34 mouse cellular contexts compared by ENCODE assay signal in genomic region chr8:127175160-127175836, GRCm38 (mm10).
"Had no signal": no experiment of that assay in that cellular context is flagged by ENCODE, and none has a peak within 500 bp of the region (broad histone marks: within the 10 kb centered on the region; RNA-seq: fewer than 3 reads in every experiment).

No protein-coding gene starts in this region.

- H3K27ac ChIP-seq: heart, adult 2 months; heart, embryonic 10.5 days; heart, embryonic 13.5 days; heart, embryonic 15.5 days; hindbrain, embryonic 10.5 days; hindbrain, embryonic 12.5 days; hindbrain, embryonic 13.5 days; hindbrain, embryonic 14.5 days; hindbrain, embryonic 15.5 days; hindbrain, postnatal 0 days; kidney, embryonic 15.5 days; kidney, postnatal 0 days; left cerebral cortex, adult 2 months had no signal

- H3K4me1 ChIP-seq: hindbrain, embryonic 10.5 days; hindbrain, embryonic 12.5 days; hindbrain, embryonic 15.5 days had no signal

- H3K9me3 ChIP-seq: heart, embryonic 10.5 days; heart, embryonic 12.5 days; heart, embryonic 13.5 days; heart, embryonic 15.5 days; hindbrain, embryonic 10.5 days; hindbrain, embryonic 12.5 days; hindbrain, embryonic 13.5 days; hindbrain, embryonic 15.5 days; kidney, embryonic 15.5 days had no signal

- H3K9ac ChIP-seq: heart, embryonic 12.5 days; heart, embryonic 13.5 days; heart, embryonic 15.5 days; hindbrain, embryonic 12.5 days; hindbrain, embryonic 13.5 days; hindbrain, embryonic 14.5 days; hindbrain, embryonic 15.5 days; kidney, embryonic 15.5 days had no signal

- DNase-seq: heart, adult 18-20 months; heart, adult 2 months; heart, postnatal 10 days; heart, postnatal 14 days; heart, postnatal 36 days; heart, postnatal 4 days; kidney, adult 11 months; kidney, adult 18-20 months; kidney, adult 2 months; kidney, adult 8-10 months; kidney, adult 9 months; kidney, postnatal 10 days; kidney, postnatal 14 days; kidney, postnatal 25 days; kidney, postnatal 36 days; kidney, postnatal 4 days; layer of hippocampus, postnatal 36 days had no signal

- H3K36me3 ChIP-seq: heart, embryonic 10.5 days; heart, embryonic 12.5 days; heart, embryonic 13.5 days; heart, embryonic 15.5 days; hindbrain, embryonic 10.5 days; hindbrain, embryonic 12.5 days; hindbrain, embryonic 13.5 days; hindbrain, embryonic 15.5 days; kidney, embryonic 15.5 days had no signal

- H3K27me3 ChIP-seq: heart, embryonic 12.5 days; heart, embryonic 13.5 days; heart, embryonic 15.5 days; hindbrain, embryonic 12.5 days; hindbrain, embryonic 13.5 days; hindbrain, embryonic 15.5 days; kidney, embryonic 15.5 days had no signal

- H3K4me2 ChIP-seq: heart, embryonic 11.5 days; heart, embryonic 12.5 days; heart, embryonic 13.5 days; heart, embryonic 15.5 days; hindbrain, embryonic 12.5 days; hindbrain, embryonic 13.5 days; hindbrain, embryonic 14.5 days; hindbrain, embryonic 15.5 days; kidney, embryonic 15.5 days had no signal

- H3K4me3 ChIP-seq: heart, adult 2 months; heart, embryonic 10.5 days; heart, embryonic 12.5 days; heart, embryonic 13.5 days; heart, embryonic 15.5 days; hindbrain, embryonic 10.5 days; hindbrain, embryonic 12.5 days; hindbrain, embryonic 13.5 days; hindbrain, embryonic 15.5 days; kidney, embryonic 15.5 days; layer of hippocampus, adult 2 months; left cerebral cortex, adult 2 months had no signal

- ATAC-seq: hindbrain, embryonic 16.5 days; hindbrain, postnatal 0 days; inflammation-experienced regulatory T-cells, adult 6 months had no signal
